Mouse (Mus musculus) brain, embryonic 14.5 days (tissue): ENCODE results near the gene C2cd5.

Source experiments
- CTCF ChIP-seq: fragments of 200-500 bp; IDR thresholded peaks from 2 replicates; pipeline ENCODE4 v1.5.1; 2012; ENCODE audit warnings: inconsistent platforms, mild to moderate bottlenecking, moderate library complexity, borderline replicate concordance; ENCODE audit not compliant: insufficient read depth, insufficient read length; ENCODE audit errors: extremely low read depth
- POLR2A ChIP-seq: fragments of 200-500 bp; IDR thresholded peaks from 2 replicates; pipeline ENCODE4 v1.6.1; 2012; ENCODE audit warnings: mild to moderate bottlenecking, inconsistent platforms, borderline replicate concordance; ENCODE audit not compliant: poor library complexity, insufficient read depth, insufficient read length, severe bottlenecking; ENCODE audit errors: extremely low read depth

- TF ChIP-seq CTCF = no peak
- TF ChIP-seq POLR2A = no peak
Observed at GRCm38 (mm10) chr6:143081479-143082106, 18.3 kb downstream of the C2cd5 start.
